Mouse (Mus musculus) CD8-positive naive resting alpha-beta T cell, adult 57 days (primary cell): Measurements from ENCODE around the gene Il12b. TPM values are rescaled to one million over a fixed set of nuclear protein-coding genes. Genes with fewer than 3 reads are reported as not detected.

Experiments used
- total RNA-seq: library from RNA; stranded (reverse); gene quantifications from one replicate; pipeline ENCODE4 v1.2.4, GENCODE M21; 2023

Gene Il12b
- not detected for total RNA-seq

GRCm38 (mm10) chr11:44399763-44400162 lies at the start of gene Il12b:
Gene Il12b (plus strand): TSS chr11:44400063.

Other genes starting within 250 kb of the Il12b start
- 17.8 TPM for gene Ublcp1, start 70.4 kb downstream of the Il12b start, total RNA-seq
- gene Rnf145, start 118.9 kb downstream of the Il12b start, total RNA-seq: 163 TPM
- 35.8 TPM for gene Ebf1, start 217.3 kb downstream of the Il12b start, total RNA-seq